Mouse (Mus musculus): ENCODE measurements around the gene Tnpo2. TPM values are rescaled to one million over a fixed set of nuclear protein-coding genes. Genes with fewer than 3 reads are reported as not detected.
A peak's percentile ranks its signal among the peaks of the same experiment; 100 is the strongest.

The Tnpo2 gene
- polyA plus RNA-seq, 1 experiment from 2014 or later, result 16.3 TPM

DNA sequence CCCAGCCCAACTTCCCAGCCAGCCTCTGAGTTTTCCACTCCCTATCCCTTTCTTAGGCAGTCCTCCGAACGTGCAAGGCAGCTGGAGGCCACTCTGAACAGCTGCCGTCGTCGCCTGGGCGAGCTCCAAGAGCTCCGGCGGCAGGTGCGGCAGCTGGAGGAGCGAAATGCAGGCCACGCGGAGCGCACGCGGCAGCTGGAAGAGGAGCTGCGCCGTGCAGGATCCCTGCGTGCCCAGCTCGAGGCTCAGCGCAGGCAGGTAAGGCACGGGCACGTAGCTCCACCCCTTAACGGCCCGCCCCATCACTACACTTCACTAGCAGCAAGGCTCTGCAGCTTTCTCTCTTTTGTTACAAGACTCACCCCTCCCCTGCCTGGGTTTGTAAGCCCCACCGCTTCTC is 41.0 kb upstream of the Tnpo2 start:
- 32% methylated on average over 25 of the region's 25 CpGs for WGBS
- no peak for ATAC-seq (ENCODE audit: insufficient number of reproducible peaks, low FRiP score, low TSS enrichment, low read depth)
- no peaks in the 10 kb centered on the region for H3K9me3 ChIP-seq (ENCODE audit: control insufficient read depth, low read length)
- H3K4me1 ChIP-seq (ENCODE audit: control insufficient read depth, insufficient read depth, low read length), result peaks cover 9% of the 10 kb centered on the region; the same call in 1 of the 2 replicates
- DNase-seq (ENCODE audit: low spot score), result peak; percentile 41
- no peak overlapping the region for H3K4me3 ChIP-seq (ENCODE audit: low read depth, low read length)
- no peaks in the 10 kb centered on the region for H3K36me3 ChIP-seq (ENCODE audit: control insufficient read depth, insufficient read depth, low read length)
- H3K27me3 ChIP-seq (ENCODE audit: control insufficient read depth, insufficient read depth, low read length), result peaks cover 14% of the 10 kb centered on the region
- H3K27ac ChIP-seq (replicated peaks; ENCODE audit: low read depth, low read length), result no peak overlapping the region
- no peak overlapping the region for H3K4me2 ChIP-seq (ENCODE audit: low read depth, severe bottlenecking)
- H3K9ac ChIP-seq (ENCODE audit: low read length), result no peak overlapping the region

DNA sequence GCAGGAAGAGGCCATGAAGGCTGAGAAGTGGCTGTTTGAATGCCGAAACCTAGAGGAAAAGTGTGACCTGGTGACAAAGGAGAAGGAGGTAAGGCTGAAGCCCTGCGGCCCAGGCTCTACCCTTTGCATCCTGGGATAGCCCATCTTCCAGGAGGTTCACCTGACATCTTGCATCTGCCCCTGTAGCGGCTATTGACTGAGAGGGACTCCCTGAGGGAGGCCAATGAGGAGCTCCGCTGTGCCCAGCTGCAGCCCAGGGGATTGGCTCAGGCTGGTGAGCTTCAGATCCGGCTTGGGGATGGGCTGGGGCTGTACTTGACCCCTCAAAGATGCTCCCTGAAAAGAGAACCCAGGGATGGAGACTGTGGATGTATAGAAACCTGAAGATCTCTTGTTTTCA is 39.7 kb upstream of the Tnpo2 start:
- no peak overlapping the region for H3K4me3 ChIP-seq (ENCODE audit: low read depth, low read length)
- ATAC-seq (ENCODE audit: insufficient number of reproducible peaks, low FRiP score, low TSS enrichment, low read depth), result no peak
- H3K4me1 ChIP-seq (ENCODE audit: control insufficient read depth, insufficient read depth, low read length), result peaks cover 7% of the 10 kb centered on the region; the same call in 1 of the 2 replicates
- H3K4me2 ChIP-seq (ENCODE audit: low read depth, severe bottlenecking), result no peak overlapping the region
- DNase-seq (ENCODE audit: low spot score), result no peak
- H3K27me3 ChIP-seq (ENCODE audit: control insufficient read depth, insufficient read depth, low read length), result peaks cover 14% of the 10 kb centered on the region
- WGBS, result 76% methylated on average over 5 of the region's 5 CpGs
- no peaks in the 10 kb centered on the region for H3K9me3 ChIP-seq (ENCODE audit: control insufficient read depth, low read length)
- no peak overlapping the region for H3K9ac ChIP-seq (ENCODE audit: low read length)
- no peak overlapping the region for H3K27ac ChIP-seq (replicated peaks; ENCODE audit: low read depth, low read length)
- H3K36me3 ChIP-seq (ENCODE audit: control insufficient read depth, insufficient read depth, low read length), result no peaks in the 10 kb centered on the region

DNA sequence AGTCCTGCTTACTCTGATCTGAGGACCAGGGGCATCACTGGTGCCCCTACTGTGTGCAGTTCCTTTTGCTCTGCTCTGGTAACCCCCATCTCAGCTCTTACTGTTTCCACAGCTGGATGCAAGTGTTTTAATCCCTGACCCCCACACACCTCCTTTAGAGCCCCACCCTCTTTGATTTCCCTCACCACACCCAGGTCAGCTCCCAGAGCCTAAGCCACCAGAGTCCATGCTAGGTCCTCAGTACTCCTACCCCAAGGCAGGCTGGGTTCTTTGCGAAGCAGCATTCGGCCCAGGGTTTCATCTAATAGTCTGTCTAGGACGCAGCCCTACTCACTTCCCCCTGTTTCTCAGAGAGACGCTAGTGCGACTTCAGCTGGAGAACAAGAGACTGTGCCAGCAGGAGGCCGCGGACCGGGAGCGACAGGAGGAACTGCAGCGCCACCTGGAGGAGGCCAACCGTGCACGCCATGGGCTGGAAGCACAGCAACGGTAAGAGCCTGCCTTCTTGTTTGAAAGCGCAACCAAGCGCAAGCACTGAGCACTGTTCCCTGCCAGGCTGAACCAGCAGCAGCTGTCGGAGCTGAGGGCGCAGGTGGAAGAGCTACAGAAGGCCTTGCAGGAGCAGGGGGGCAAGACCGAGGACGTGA is 38.9 kb upstream of the Tnpo2 start:
- H3K9me3 ChIP-seq (ENCODE audit: control insufficient read depth, low read length), result no peaks in the 10 kb centered on the region
- H3K4me2 ChIP-seq (ENCODE audit: low read depth, severe bottlenecking), result peak overlapping the region; percentile 24; the same call in 1 of the 2 replicates
- 5% methylated on average over 19 of the region's 19 CpGs for WGBS
- H3K4me3 ChIP-seq (ENCODE audit: low read depth, low read length), result no peak overlapping the region
- 0 out of 2 replicates have a peak, but pooled peaks have one; percentile 17 for ATAC-seq (ENCODE audit: insufficient number of reproducible peaks, low FRiP score, low TSS enrichment, low read depth)
- peaks cover 14% of the 10 kb centered on the region for H3K27me3 ChIP-seq (ENCODE audit: control insufficient read depth, insufficient read depth, low read length)
- peaks cover 7% of the 10 kb centered on the region; the same call in 1 of the 2 replicates for H3K4me1 ChIP-seq (ENCODE audit: control insufficient read depth, insufficient read depth, low read length)
- H3K27ac ChIP-seq (replicated peaks; ENCODE audit: low read depth, low read length), result no peak overlapping the region
- H3K9ac ChIP-seq (ENCODE audit: low read length), result peak overlapping the region; percentile 22
- H3K36me3 ChIP-seq (ENCODE audit: control insufficient read depth, insufficient read depth, low read length), result no peaks in the 10 kb centered on the region
- peak; percentile 95 for DNase-seq (ENCODE audit: low spot score)

DNA sequence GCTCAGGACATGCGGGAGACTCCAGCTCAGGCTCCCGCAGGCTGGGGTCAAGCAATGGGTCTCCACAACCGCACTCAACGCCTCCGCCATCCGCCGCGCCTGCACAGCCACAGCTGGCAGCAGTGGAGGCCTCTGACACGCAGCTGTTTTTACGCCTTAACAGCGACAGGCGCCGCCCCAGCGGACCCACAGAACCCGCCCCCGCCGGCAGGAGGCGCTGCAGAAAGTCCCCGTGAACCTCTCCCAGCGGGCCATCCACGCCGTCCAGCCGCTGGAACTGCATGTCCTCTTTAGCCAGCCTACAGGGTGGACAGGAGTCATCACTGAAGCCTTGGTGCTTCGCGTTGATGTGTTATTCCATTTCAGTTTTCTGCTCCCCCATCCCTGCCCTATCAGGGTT is 29.0 kb upstream of the Tnpo2 start:
- Histone ChIP-seq H3K27ac (replicated peaks; ENCODE audit: low read depth, low read length) (no peak overlapping the region), H3K4me2 (ENCODE audit: low read depth, severe bottlenecking) (no peak overlapping the region), H3K36me3 (ENCODE audit: control insufficient read depth, insufficient read depth, low read length) (no peaks in the 10 kb centered on the region), H3K4me3 (ENCODE audit: low read depth, low read length) (no peak overlapping the region), H3K9ac (ENCODE audit: low read length) (no peak overlapping the region), H3K9me3 (ENCODE audit: control insufficient read depth, low read length) (no peaks in the 10 kb centered on the region), H3K4me1 (ENCODE audit: control insufficient read depth, insufficient read depth, low read length) (no peaks in the 10 kb centered on the region), H3K27me3 (ENCODE audit: control insufficient read depth, insufficient read depth, low read length) (peaks cover 21% of the 10 kb centered on the region)
- no peak for ATAC-seq (ENCODE audit: insufficient number of reproducible peaks, low FRiP score, low TSS enrichment, low read depth)
- peak; percentile 64 for DNase-seq (ENCODE audit: low spot score)
- WGBS, result 13% methylated on average over 25 of the region's 25 CpGs

DNA sequence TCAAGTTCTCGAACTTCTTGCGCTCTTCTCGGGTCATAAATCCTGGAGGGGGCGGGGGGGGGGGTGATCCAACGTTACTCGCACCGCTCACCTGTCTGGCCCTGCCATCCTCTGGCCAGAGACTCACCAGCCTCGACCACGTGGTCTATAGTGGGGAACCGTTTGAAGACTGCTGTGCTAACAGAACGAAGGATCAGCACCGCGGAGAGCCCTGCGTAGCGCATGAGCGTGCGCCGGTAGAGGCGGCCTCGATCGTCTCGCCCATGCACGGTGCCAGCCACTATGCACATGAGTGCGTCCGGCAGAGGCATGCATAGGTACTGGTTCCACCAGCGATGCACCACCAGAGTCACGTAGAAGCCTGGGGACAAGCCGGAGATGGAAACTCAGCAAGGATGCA is 25.5 kb upstream of the Tnpo2 start:
- 15% methylated on average over 28 of the region's 28 CpGs for whole genome bisulfite sequencing

DNA sequence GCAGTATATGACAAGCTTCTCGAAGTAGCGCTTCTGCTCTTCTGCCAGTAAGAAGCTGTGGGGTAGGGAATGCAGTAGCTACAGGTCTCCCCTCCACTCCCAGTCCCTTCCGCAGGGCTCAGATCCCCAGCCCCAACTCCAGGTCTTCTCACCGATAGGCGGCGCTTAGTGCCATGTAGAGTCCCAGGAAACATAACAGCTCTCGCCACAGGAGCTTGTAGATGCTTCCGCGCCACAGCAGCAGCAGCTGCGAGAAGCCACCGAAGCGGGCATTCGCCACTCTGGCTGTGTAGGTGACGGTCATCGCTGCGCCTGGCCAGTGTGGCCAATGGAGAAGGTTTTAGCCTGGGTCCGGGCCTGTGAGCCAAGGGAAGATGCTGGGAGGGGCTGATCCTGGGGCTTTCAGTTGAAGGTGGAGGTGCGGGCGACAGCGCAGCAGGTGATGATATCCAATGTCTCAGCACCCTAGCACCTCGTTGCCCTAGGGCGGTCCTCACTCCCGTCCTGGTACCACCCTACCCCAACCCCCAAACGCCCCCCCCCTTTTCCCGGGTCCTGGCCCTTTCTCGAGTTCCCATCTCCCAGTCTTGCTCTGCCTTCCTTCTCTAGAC is 23.4 kb upstream of the Tnpo2 start:
- H3K27me3 ChIP-seq (ENCODE audit: control insufficient read depth, insufficient read depth, low read length), result peaks cover 35% of the 10 kb centered on the region

More for the DNA sequence above, 25.5 kb upstream of the Tnpo2 start:
- Histone ChIP-seq H3K4me3 (ENCODE audit: low read depth, low read length) (no peak overlapping the region), H3K9ac (ENCODE audit: low read length) (no peak overlapping the region), H3K9me3 (ENCODE audit: control insufficient read depth, low read length) (no peaks in the 10 kb centered on the region), H3K36me3 (ENCODE audit: control insufficient read depth, insufficient read depth, low read length) (no peaks in the 10 kb centered on the region), H3K4me1 (ENCODE audit: control insufficient read depth, insufficient read depth, low read length) (0 out of 2 replicates have a peak, but pooled peaks cover 3% of the 10 kb centered on the region), H3K4me2 (ENCODE audit: low read depth, severe bottlenecking) (no peak overlapping the region), H3K27ac (replicated peaks; ENCODE audit: low read depth, low read length) (no peak overlapping the region), H3K27me3 (ENCODE audit: control insufficient read depth, insufficient read depth, low read length) (peaks cover 35% of the 10 kb centered on the region)
- ATAC-seq (ENCODE audit: insufficient number of reproducible peaks, low FRiP score, low TSS enrichment, low read depth), result no peak
- no peak for DNase-seq (ENCODE audit: low spot score)

DNA sequence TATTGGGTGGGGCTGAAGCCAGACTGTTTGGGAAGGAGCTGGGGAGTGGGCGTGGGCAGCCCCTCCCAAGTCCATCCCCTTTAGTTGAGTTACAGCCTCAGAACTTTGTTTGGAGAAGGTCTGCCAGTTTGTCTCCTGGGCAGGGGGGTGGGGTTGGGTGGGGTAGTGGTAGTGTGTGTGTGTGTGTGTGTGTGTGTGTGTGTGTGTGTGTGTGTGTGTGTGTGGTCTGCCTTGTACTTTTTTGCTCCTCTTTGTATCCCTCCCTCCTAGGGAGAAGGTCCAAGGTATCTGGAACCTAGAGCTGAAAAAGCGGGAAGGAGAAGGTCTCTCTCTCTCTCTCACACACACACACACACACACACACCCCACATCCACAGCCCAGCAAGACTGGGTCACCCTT is 22.3 kb upstream of the Tnpo2 start, which contains the start of gene Best2:
Gene Best2, minus strand, starts transcription at position 101 of the 400 bp plus-strand sequence.
- DNase-seq (ENCODE audit: low spot score) (no peak), ATAC-seq (ENCODE audit: insufficient number of reproducible peaks, low FRiP score, low TSS enrichment, low read depth) (no peak)
- Histone ChIP-seq H3K27ac (replicated peaks; ENCODE audit: low read depth, low read length) (no peak within 1 kb of the TSS), H3K4me3 (ENCODE audit: low read depth, low read length) (peak within 1 kb of the TSS; percentile 24), H3K4me2 (ENCODE audit: low read depth, severe bottlenecking) (peak within 1 kb of the TSS; percentile 37), H3K9ac (ENCODE audit: low read length) (peak within 1 kb of the TSS; percentile 47), H3K4me1 (ENCODE audit: control insufficient read depth, insufficient read depth, low read length) (0 out of 2 replicates have a peak, but pooled peaks cover 3% of the 10 kb centered on the region), H3K27me3 (ENCODE audit: control insufficient read depth, insufficient read depth, low read length) (peaks cover 33% of the 10 kb centered on the region), H3K9me3 (ENCODE audit: control insufficient read depth, low read length) (no peaks in the 10 kb centered on the region), H3K36me3 (ENCODE audit: control insufficient read depth, insufficient read depth, low read length) (peaks cover 11% of the 10 kb centered on the region)
- 37% methylated on average over 2 of the region's 2 CpGs for WGBS

More for the DNA sequence above, 23.4 kb upstream of the Tnpo2 start:
- Histone ChIP-seq H3K36me3 (ENCODE audit: control insufficient read depth, insufficient read depth, low read length) (peaks cover 5% of the 10 kb centered on the region), H3K4me1 (ENCODE audit: control insufficient read depth, insufficient read depth, low read length) (0 out of 2 replicates have a peak, but pooled peaks cover 3% of the 10 kb centered on the region), H3K27ac (replicated peaks; ENCODE audit: low read depth, low read length) (no peak overlapping the region), H3K9ac (ENCODE audit: low read length) (peak overlapping the region; percentile 47), H3K4me2 (ENCODE audit: low read depth, severe bottlenecking) (peak overlapping the region; percentile 37), H3K9me3 (ENCODE audit: control insufficient read depth, low read length) (no peaks in the 10 kb centered on the region), H3K4me3 (ENCODE audit: low read depth, low read length) (peak overlapping the region; percentile 24)
- ATAC-seq (ENCODE audit: insufficient number of reproducible peaks, low FRiP score, low TSS enrichment, low read depth) (no peak), DNase-seq (ENCODE audit: low spot score) (peak; percentile 81)
- 5% methylated on average over 25 of the region's 26 CpGs for WGBS

DNA sequence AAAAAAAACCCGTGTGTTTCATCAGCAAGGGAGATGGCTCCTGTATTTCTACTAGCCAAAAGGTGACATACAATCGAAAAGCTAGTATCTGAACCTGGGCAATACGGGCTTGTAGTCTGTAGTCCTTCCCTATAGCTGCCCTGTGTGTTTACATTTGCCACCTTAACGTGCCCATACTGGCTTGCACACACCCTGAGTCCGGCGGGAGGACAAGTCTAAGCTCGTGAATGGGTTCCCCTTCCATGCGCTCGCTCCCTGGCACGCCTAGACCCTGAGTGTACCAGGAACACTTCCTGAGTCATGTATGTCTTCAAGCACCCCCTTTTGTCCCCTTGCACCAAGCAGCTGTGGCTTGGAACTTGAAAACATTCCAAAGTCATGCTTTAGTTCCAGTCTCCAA is 20.0 kb upstream of the Tnpo2 start:
- ATAC-seq (ENCODE audit: insufficient number of reproducible peaks, low FRiP score, low TSS enrichment, low read depth) (no peak), DNase-seq (ENCODE audit: low spot score) (no peak)
- Histone ChIP-seq H3K9ac (ENCODE audit: low read length) (no peak overlapping the region), H3K9me3 (ENCODE audit: control insufficient read depth, low read length) (no peaks in the 10 kb centered on the region), H3K4me2 (ENCODE audit: low read depth, severe bottlenecking) (no peak overlapping the region), H3K27me3 (ENCODE audit: control insufficient read depth, insufficient read depth, low read length) (peaks cover 19% of the 10 kb centered on the region), H3K4me3 (ENCODE audit: low read depth, low read length) (no peak overlapping the region), H3K36me3 (ENCODE audit: control insufficient read depth, insufficient read depth, low read length) (peaks cover 13% of the 10 kb centered on the region), H3K27ac (replicated peaks; ENCODE audit: low read depth, low read length) (no peak overlapping the region), H3K4me1 (ENCODE audit: control insufficient read depth, insufficient read depth, low read length) (0 out of 2 replicates have a peak, but pooled peaks cover 3% of the 10 kb centered on the region)
- WGBS, result 71% methylated on average over 10 of the region's 10 CpGs

Measured in limb, embryonic 11.5 days (tissue).